Mouse (Mus musculus) limb, embryonic 13.5 days (tissue): ENCODE measurements at regions not wholly inside any gene's neighbourhood (a gene's known extent, or its start where the extent isn't known, plus 50 kb on each side); places are given as distances from the start of the nearest gene placed in this dataset.

ENCODE experiments used
- ATAC-seq: fragments of 200-750 bp; cut with Nextera tagmentation; 2 replicates; pipeline ENCODE4 v1.8.0; 2017; ENCODE audit warnings: low read depth, moderate number of reproducible peaks, moderate TSS enrichment; ENCODE audit not compliant: low FRiP score
- H3K27ac ChIP-seq: fragments of 300-500 bp; sonication (generic); 2 replicates; pipeline ENCODE4 v1.5.1; 2015; ENCODE audit warnings: inconsistent platforms, mild to moderate bottlenecking, moderate library complexity
- H3K27me3 ChIP-seq: fragments of 300-500 bp; sonication (generic); 2 replicates; pipeline ENCODE4 v1.6.1; 2015; ENCODE audit warnings: mild to moderate bottlenecking, inconsistent platforms
- H3K36me3 ChIP-seq: fragments of 300-500 bp; sonication (generic); 2 replicates; pipeline ENCODE4 v1.6.1; 2015; ENCODE audit warnings: inconsistent platforms, mild to moderate bottlenecking, moderate library complexity
- H3K4me1 ChIP-seq: fragments of 300-500 bp; sonication (generic); 2 replicates; pipeline ENCODE4 v1.6.1; 2015; ENCODE audit warnings: inconsistent platforms
- H3K4me2 ChIP-seq: fragments of 300-500 bp; sonication (generic); replicated peaks from 2 replicates; pipeline ENCODE4 v1.6.1; 2015; ENCODE audit warnings: inconsistent platforms, mild to moderate bottlenecking, moderate library complexity
- H3K4me3 ChIP-seq: fragments of 300-500 bp; sonication (generic); 2 replicates; pipeline ENCODE4 v1.5.1; 2015; ENCODE audit warnings: moderate library complexity, mild to moderate bottlenecking, inconsistent platforms
- H3K9ac ChIP-seq: fragments of 300-500 bp; sonication (generic); 2 replicates; pipeline ENCODE4 v1.6.1; 2015; ENCODE audit warnings: mild to moderate bottlenecking, inconsistent platforms
- H3K9me3 ChIP-seq: fragments of 300-500 bp; sonication (generic); 2 replicates; pipeline ENCODE4 v1.6.1; 2016; ENCODE audit warnings: inconsistent platforms
- WGBS: fragments of 180-500 bp; shearing (Covaris S2); methylation state at CpG from one replicate; pipeline ENCODE4 v1.1.7; 2015; 5-methylcytosine and 5-hydroxymethylcytosine counted together

- H3K9ac ChIP-seq: no peak overlapping the region
- no peaks in the 10 kb centered on the region for H3K36me3 ChIP-seq
- H3K4me1 ChIP-seq: no peaks in the 10 kb centered on the region
- ATAC-seq: no peak
- H3K27me3 ChIP-seq: no peaks in the 10 kb centered on the region
- 96% methylated on average over 2 of the region's 2 CpGs for WGBS
- no peaks in the 10 kb centered on the region for H3K9me3 ChIP-seq
- no peak overlapping the region for H3K27ac ChIP-seq
- H3K4me3 ChIP-seq: no peak overlapping the region
- no peak overlapping the region for H3K4me2 ChIP-seq
Measured at GRCm38 (mm10) chr7:123921461-123921860, 61.2 kb upstream of the Hs3st4 start.

- Histone ChIP-seq H3K27ac (no peak overlapping the region), H3K4me3 (no peak overlapping the region), H3K9ac (no peak overlapping the region), H3K27me3 (no peaks in the 10 kb centered on the region), H3K36me3 (no peaks in the 10 kb centered on the region), H3K4me1 (no peaks in the 10 kb centered on the region), H3K9me3 (no peaks in the 10 kb centered on the region), H3K4me2 (no peak overlapping the region)
- ATAC-seq: no peak
- 66% methylated on average over 7 of the region's 7 CpGs for WGBS
Measured at GRCm38 (mm10) chr7:123932486-123932885, 50.2 kb upstream of the Hs3st4 start.
